Comparison of ENCODE assay signal across 8 mouse cellular contexts in genomic region chr1:37479074-37479473, GRCm38 (mm10). TPM values are rescaled to one million over a fixed set of nuclear protein-coding genes. Genes with fewer than 3 reads are reported as not detected.
DNase-seq lines count a peak whose midpoint lies in the region; ATAC-seq and TF ChIP-seq lines count a peak whose summit lies in the region.

No protein-coding gene starts in this region.

- TF ChIP-seq CTCF in hindbrain, postnatal 0 days (IDR thresholded peaks at IDR 0.05; ENCODE audit: low read depth), result peak; percentile 67
- TF ChIP-seq CTCF in CH12.LX (conservative IDR thresholded peaks at IDR 0.05 in 1 of 2, IDR thresholded peaks at IDR 0.05 in 1 of 2; ENCODE audit: low read depth in 2 of 2, low read length in 2 of 2), result peak; percentile 35 to 82; a peak in 3 of 4 replicates
- TF ChIP-seq CTCF in lung, postnatal 0 days (IDR thresholded peaks at IDR 0.05), result peak; percentile 73

- H3K27ac ChIP-seq in hindbrain, postnatal 0 days, result no peak overlapping the region
- no peak overlapping the region for H3K27ac ChIP-seq in hindbrain, embryonic 14.5 days
- no peak overlapping the region for H3K27ac ChIP-seq in CH12.LX (ENCODE audit: insufficient read depth, low read depth)
- no peak overlapping the region for H3K27ac ChIP-seq in lung, postnatal 0 days (ENCODE audit: low read length)
- H3K27ac ChIP-seq in kidney, embryonic 15.5 days, result no peak overlapping the region
- no peak overlapping the region for H3K27ac ChIP-seq in hindbrain, embryonic 13.5 days

- no peak for TF ChIP-seq POLR2A in CH12.LX (IDR thresholded peaks at IDR 0.05; ENCODE audit: low read depth, low read length)

- dilution Hi-C loops in CH12.LX (cut with MboI; ENCODE audit: extremely low pct_ligation_motif_present, extremely low pct_unique_long_range_greater_than_20kb, low sequenced_read_pairs), result no loop called here

- 0 out of 2 replicates have a peak, but pooled peaks have one; percentile 43 for ATAC-seq in hindbrain, postnatal 0 days
- no peak for ATAC-seq in hindbrain, embryonic 14.5 days (ENCODE audit: low FRiP score)
- peak; percentile 88 for ATAC-seq in lung, postnatal 0 days
- no peak for ATAC-seq in kidney, embryonic 15.5 days (replicated peaks; ENCODE audit: low FRiP score)
- ATAC-seq in hindbrain, embryonic 13.5 days (ENCODE audit: low FRiP score), result no peak

- H3K79me2 ChIP-seq in CH12.LX (replicated peaks; ENCODE audit: control insufficient read depth, extremely low read depth, insufficient read depth, poor library complexity, severe bottlenecking), result peaks cover 24% of the 10 kb centered on the region

- TF ChIP-seq RAD21 in CH12.LX (IDR thresholded peaks at IDR 0.05; ENCODE audit: low read depth, low read length), result peak; percentile 84

- 66% methylated on average over 9 of the region's 9 CpGs for WGBS in hindbrain, postnatal 0 days
- 71% methylated on average over 9 of the region's 9 CpGs for WGBS in hindbrain, embryonic 14.5 days
- 54% methylated on average over 9 of the region's 9 CpGs for WGBS in lung, postnatal 0 days
- 72% methylated on average over 9 of the region's 9 CpGs for WGBS in kidney, embryonic 15.5 days
- WGBS in hindbrain, embryonic 13.5 days, result 72% methylated on average over 9 of the region's 9 CpGs

- H3K4me1 ChIP-seq in hindbrain, postnatal 0 days (ENCODE audit: insufficient read depth, low read length), result no peaks in the 10 kb centered on the region; the same call in 1 of the 2 replicates
- no peaks in the 10 kb centered on the region for H3K4me1 ChIP-seq in hindbrain, embryonic 14.5 days (replicated peaks; ENCODE audit: control insufficient read depth, insufficient read depth, low read length)
- H3K4me1 ChIP-seq in CH12.LX (ENCODE audit: control insufficient read depth in 1 of 2, insufficient read depth in 2 of 2), result peaks cover 13 to 69% of the 10 kb centered on the region in 2 experiments
- H3K4me1 ChIP-seq in lung, postnatal 0 days (ENCODE audit: insufficient read depth, low read depth, low read length), result no peaks in the 10 kb centered on the region
- no peaks in the 10 kb centered on the region for H3K4me1 ChIP-seq in kidney, embryonic 15.5 days
- no peaks in the 10 kb centered on the region for H3K4me1 ChIP-seq in hindbrain, embryonic 13.5 days (replicated peaks)

- in situ Hi-C loops in CH12.LX (cut with MboI; ENCODE audit: low pct_ligation_motif_present, low pct_unique_long_range_greater_than_20kb, low sequenced_read_pairs), result no loop called here

- H3K4me3 ChIP-seq in hindbrain, postnatal 0 days (ENCODE audit: low read length), result no peak overlapping the region
- no peak overlapping the region for H3K4me3 ChIP-seq in hindbrain, embryonic 14.5 days (replicated peaks; ENCODE audit: low read length)
- no peak overlapping the region for H3K4me3 ChIP-seq in CH12.LX (replicated peaks in 1 of 3; ENCODE audit: low read depth in 2 of 3, low read length in 2 of 3, poor library complexity in 1 of 3)
- no peak overlapping the region for H3K4me3 ChIP-seq in lung, postnatal 0 days (ENCODE audit: low read depth, low read length)
- no peak overlapping the region for H3K4me3 ChIP-seq in kidney, embryonic 15.5 days (replicated peaks)
- H3K4me3 ChIP-seq in hindbrain, embryonic 13.5 days, result no peak overlapping the region

- H3K9ac ChIP-seq in hindbrain, postnatal 0 days (replicated peaks; ENCODE audit: low read length), result no peak overlapping the region
- no peak overlapping the region for H3K9ac ChIP-seq in hindbrain, embryonic 14.5 days
- H3K9ac ChIP-seq in CH12.LX (ENCODE audit: insufficient read depth, low read depth), result peak overlapping the region; percentile 92
- H3K9ac ChIP-seq in lung, postnatal 0 days (replicated peaks; ENCODE audit: low read depth), result no peak overlapping the region
- no peak overlapping the region for H3K9ac ChIP-seq in kidney, embryonic 15.5 days
- no peak overlapping the region for H3K9ac ChIP-seq in hindbrain, embryonic 13.5 days

- TF ChIP-seq EP300 in CH12.LX (IDR thresholded peaks at IDR 0.05; ENCODE audit: low read length), result no peak
- TF ChIP-seq EP300 in lung, postnatal 0 days (IDR thresholded peaks at IDR 0.05), result no peak

- DNase-seq in hindbrain, postnatal 0 days (ENCODE audit: low spot score), result peak; percentile 55
- DNase-seq in hindbrain, embryonic 14.5 days (ENCODE audit: low spot score), result no peak
- DNase-seq in CH12.LX (ENCODE audit: extremely low read depth), result peak; percentile 60
- peak; percentile 79 for DNase-seq in c-Kit-positive CD71-positive TER-119-negative erythroid progenitor cells, embryonic 14.5 days (ENCODE audit: low read depth)
- peak; percentile 84 for DNase-seq in lung, postnatal 0 days (ENCODE audit: low spot score)
- peak; percentile 83 for DNase-seq in thymus, postnatal 4 days

- H3K9me3 ChIP-seq in hindbrain, postnatal 0 days (ENCODE audit: low read length), result no peaks in the 10 kb centered on the region
- H3K9me3 ChIP-seq in hindbrain, embryonic 14.5 days (ENCODE audit: control insufficient read depth, low read length), result no peaks in the 10 kb centered on the region
- H3K9me3 ChIP-seq in CH12.LX (replicated peaks; ENCODE audit: low read length), result no peaks in the 10 kb centered on the region
- no peaks in the 10 kb centered on the region for H3K9me3 ChIP-seq in lung, postnatal 0 days (ENCODE audit: low read length)
- no peaks in the 10 kb centered on the region for H3K9me3 ChIP-seq in kidney, embryonic 15.5 days (replicated peaks)
- H3K9me3 ChIP-seq in hindbrain, embryonic 13.5 days, result no peaks in the 10 kb centered on the region

- H3K36me3 ChIP-seq in hindbrain, postnatal 0 days (ENCODE audit: insufficient read depth, low read length), result no peaks in the 10 kb centered on the region
- no peaks in the 10 kb centered on the region for H3K36me3 ChIP-seq in hindbrain, embryonic 14.5 days (replicated peaks; ENCODE audit: control insufficient read depth, insufficient read depth)
- peaks cover 7 to 26% of the 10 kb centered on the region in 2 experiments for H3K36me3 ChIP-seq in CH12.LX (replicated peaks in 1 of 2; ENCODE audit: control insufficient read depth in 1 of 2, insufficient read depth in 1 of 2, low read length in 1 of 2)
- H3K36me3 ChIP-seq in lung, postnatal 0 days (ENCODE audit: insufficient read depth, low read length), result no peaks in the 10 kb centered on the region
- no peaks in the 10 kb centered on the region for H3K36me3 ChIP-seq in kidney, embryonic 15.5 days
- no peaks in the 10 kb centered on the region for H3K36me3 ChIP-seq in hindbrain, embryonic 13.5 days

- H3K4me2 ChIP-seq in hindbrain, postnatal 0 days (ENCODE audit: low read depth, low read length), result no peak overlapping the region
- no peak overlapping the region for H3K4me2 ChIP-seq in hindbrain, embryonic 14.5 days (replicated peaks)
- peak overlapping the region; percentile 98 for H3K4me2 ChIP-seq in CH12.LX (ENCODE audit: insufficient read depth, low read depth, poor library complexity, severe bottlenecking)
- H3K4me2 ChIP-seq in lung, postnatal 0 days (replicated peaks; ENCODE audit: low read depth, low read length), result peak overlapping the region; percentile 54; the same call in 1 of the 2 replicates
- H3K4me2 ChIP-seq in kidney, embryonic 15.5 days, result no peak overlapping the region
- no peak overlapping the region for H3K4me2 ChIP-seq in hindbrain, embryonic 13.5 days

- no peaks in the 10 kb centered on the region for H3K27me3 ChIP-seq in hindbrain, postnatal 0 days (ENCODE audit: insufficient read depth, low read length)
- no peaks in the 10 kb centered on the region for H3K27me3 ChIP-seq in hindbrain, embryonic 14.5 days (ENCODE audit: control insufficient read depth, insufficient read depth, low read length)
- no peaks in the 10 kb centered on the region for H3K27me3 ChIP-seq in CH12.LX (replicated peaks)
- H3K27me3 ChIP-seq in lung, postnatal 0 days (replicated peaks; ENCODE audit: insufficient read depth, low read length), result no peaks in the 10 kb centered on the region
- H3K27me3 ChIP-seq in kidney, embryonic 15.5 days, result no peaks in the 10 kb centered on the region
- no peaks in the 10 kb centered on the region for H3K27me3 ChIP-seq in hindbrain, embryonic 13.5 days

TF ChIP-seq in CH12.LX, 34 proteins besides CTCF, POLR2A, EP300 and RAD21:
- TF ChIP-seq ZC3H11A (IDR thresholded peaks at IDR 0.05; ENCODE audit: low read depth, low read length) (peak; percentile 25; the same call in 1 of the 2 replicates), JUND (conservative IDR thresholded peaks at IDR 0.05; ENCODE audit: low read depth, low read length) (no peak), SMC3 (IDR thresholded peaks at IDR 0.05; ENCODE audit: low read depth, low read length) (peak; percentile 84), HCFC1 (IDR thresholded peaks at IDR 0.05; ENCODE audit: low read depth, low read length) (no peak)

RNA-seq across cellular contexts. Expression of gene Unc50, which starts 49.1 kb away (rescaled TPM):
- total RNA-seq in hindbrain, postnatal 0 days (2014; rRNA removed), result 63.4 and 70.8 TPM in 2 replicates
- polyA plus RNA-seq in hindbrain, postnatal 0 days (2015; fragmentation: Nextera tagmentation; extraction: Ambion mirVana), result 135 and 138 TPM in 2 replicates
- polyA plus RNA-seq in hindbrain, embryonic 14.5 days (2014; fragmentation: Nextera tagmentation; extraction: Ambion mirVana), result 124 and 126 TPM in 2 replicates
- 56.6 and 58.5 TPM in 2 replicates for total RNA-seq in CH12.LX (2012; rRNA removed)
- total RNA-seq in CH12.LX (2014; rRNA removed), result 75.5 and 76.3 TPM in 2 replicates
- polyA plus RNA-seq in CH12.LX (2012; ENCODE audit: insufficient read length, low read depth), result 39.9 and 41.8 TPM in 2 replicates
- 156 and 177 TPM in 2 replicates for polyA plus RNA-seq in lung, postnatal 0 days (2015; fragmentation: Nextera tagmentation; extraction: Ambion mirVana)
- polyA plus RNA-seq in kidney, embryonic 15.5 days (2015; fragmentation: Nextera tagmentation; extraction: Ambion mirVana), result 128 and 140 TPM in 2 replicates
- polyA plus RNA-seq in hindbrain, embryonic 13.5 days (2015; fragmentation: Nextera tagmentation; extraction: Ambion mirVana), result 125 and 127 TPM in 2 replicates

RNA-seq across cellular contexts. Expression of gene Coa5, which starts 49.2 kb away (rescaled TPM):
- 44.4 and 48.7 TPM in 2 replicates for total RNA-seq in hindbrain, postnatal 0 days (2014; rRNA removed)
- 40.9 and 43.7 TPM in 2 replicates for polyA plus RNA-seq in hindbrain, postnatal 0 days (2015; fragmentation: Nextera tagmentation; extraction: Ambion mirVana)
- polyA plus RNA-seq in hindbrain, embryonic 14.5 days (2014; fragmentation: Nextera tagmentation; extraction: Ambion mirVana), result 69.3 and 76.4 TPM in 2 replicates
- total RNA-seq in CH12.LX (2012; rRNA removed), result 43.8 and 49.7 TPM in 2 replicates
- 61.4 and 62.8 TPM in 2 replicates for total RNA-seq in CH12.LX (2014; rRNA removed)
- 69.8 and 79.8 TPM in 2 replicates for polyA plus RNA-seq in CH12.LX (2012; ENCODE audit: insufficient read length, low read depth)
- 23.8 and 24.1 TPM in 2 replicates for polyA plus RNA-seq in lung, postnatal 0 days (2015; fragmentation: Nextera tagmentation; extraction: Ambion mirVana)
- 48.8 and 48.9 TPM in 2 replicates for polyA plus RNA-seq in kidney, embryonic 15.5 days (2015; fragmentation: Nextera tagmentation; extraction: Ambion mirVana)
- 54.8 and 56.1 TPM in 2 replicates for polyA plus RNA-seq in hindbrain, embryonic 13.5 days (2015; fragmentation: Nextera tagmentation; extraction: Ambion mirVana)

Comparison
In these comparisons a context has a peak if more than half of its experiments do, and no peak if none do; other contexts are left out.
1. ATAC-seq: peak in hindbrain, postnatal 0 days (single experiment) and lung, postnatal 0 days (single experiment); none in hindbrain, embryonic 14.5 days (single experiment), kidney, embryonic 15.5 days (single experiment) and hindbrain, embryonic 13.5 days (single experiment).
2. H3K4me2 ChIP-seq: peak in CH12.LX (single experiment) and lung, postnatal 0 days (single experiment); none in hindbrain, postnatal 0 days (single experiment), hindbrain, embryonic 14.5 days (single experiment), kidney, embryonic 15.5 days (single experiment) and hindbrain, embryonic 13.5 days (single experiment).
3. Peak in every context shown above with its lines, with median percentiles within 50 percentile points of each other: CTCF ChIP-seq.